Mouse (Mus musculus) neural tube, embryonic 12.5 days (tissue): Measurements from ENCODE around the gene Gga1. TPM values are rescaled to one million over a fixed set of nuclear protein-coding genes. Genes with fewer than 3 reads are reported as not detected.
A peak's percentile ranks its signal among the peaks of the same experiment; 100 is the strongest.
"Not testable (repeated sequence)": the region's sequence is repeated elsewhere in the genome, so short reads cannot be mapped to it uniquely, and the experiment has no call there.

ENCODE experiments used
- ATAC-seq: fragments of 200-750 bp; cut with Nextera tagmentation; 2 replicates; pipeline ENCODE4 v1.8.0; 2017; ENCODE audit warnings: low read depth, mild to moderate bottlenecking, moderate TSS enrichment, moderate library complexity; ENCODE audit not compliant: low FRiP score
- H3K27ac ChIP-seq: fragments of 300-500 bp; sonication (generic); 2 replicates; pipeline ENCODE4 v1.5.1; 2016
- H3K27me3 ChIP-seq: fragments of 300-500 bp; sonication (generic); replicated peaks from 2 replicates; pipeline ENCODE4 v1.6.1; 2016; ENCODE audit warnings: mild to moderate bottlenecking
- H3K36me3 ChIP-seq: fragments of 300-500 bp; sonication (generic); 2 replicates; pipeline ENCODE4 v1.6.1; 2016; ENCODE audit warnings: mild to moderate bottlenecking
- H3K4me1 ChIP-seq: fragments of 300-500 bp; sonication (generic); 2 replicates; pipeline ENCODE4 v1.6.1; 2016
- H3K4me2 ChIP-seq: fragments of 300-500 bp; sonication (generic); replicated peaks from 2 replicates; pipeline ENCODE4 v1.6.1; 2016; ENCODE audit warnings: mild to moderate bottlenecking
- H3K4me3 ChIP-seq: fragments of 300-500 bp; sonication (generic); 2 replicates; pipeline ENCODE4 v1.5.1; 2016
- H3K9ac ChIP-seq: fragments of 300-500 bp; sonication (generic); 2 replicates; pipeline ENCODE4 v1.6.1; 2016; ENCODE audit warnings: mild to moderate bottlenecking
- H3K9me3 ChIP-seq: fragments of 300-500 bp; sonication (generic); 2 replicates; pipeline ENCODE4 v1.6.1; 2016; ENCODE audit warnings: mild to moderate bottlenecking
- WGBS: fragments of 180-500 bp; shearing (Covaris S2); methylation state at CpG from one replicate; pipeline ENCODE4 v1.1.7; 2016; 5-methylcytosine and 5-hydroxymethylcytosine counted together
- polyA plus RNA-seq: library from polyadenylated mRNA; unstranded; fragments of >200 nt; fragmentation: Nextera tagmentation; extraction: Ambion mirVana; gene quantifications from 2 replicates; pipeline ENCODE4 v1.2.1, GENCODE M21; 2016

Gga1 gene
- polyA plus RNA-seq, 1 experiment from 2014 or later, result 57.5 TPM

GRCm38 (mm10) chr15:78839744-78840143, 37.2 kb upstream of the Gga1 start:
- H3K9ac ChIP-seq, result no peak overlapping the region
- no peaks in the 10 kb centered on the region for H3K9me3 ChIP-seq
- peak; percentile 51; the same call in 1 of the 2 replicates for ATAC-seq
- no peaks in the 10 kb centered on the region for H3K36me3 ChIP-seq
- H3K4me1 ChIP-seq, result peaks cover 53% of the 10 kb centered on the region
- H3K27ac ChIP-seq, result peak overlapping the region; percentile 57; the same call in 1 of the 2 replicates
- H3K4me2 ChIP-seq, result peak overlapping the region; percentile 34
- no peak overlapping the region for H3K4me3 ChIP-seq
- WGBS, result 0% methylated on average over 2 of the region's 2 CpGs
- H3K27me3 ChIP-seq, result peaks cover 24% of the 10 kb centered on the region

GRCm38 (mm10) chr15:78840241-78840640, 36.7 kb upstream of the Gga1 start:
- peaks cover 56% of the 10 kb centered on the region for H3K4me1 ChIP-seq
- 39% methylated on average over 3 of the region's 3 CpGs for WGBS
- no peak overlapping the region for H3K4me3 ChIP-seq
- H3K36me3 ChIP-seq, result no peaks in the 10 kb centered on the region
- no peak overlapping the region for H3K27ac ChIP-seq
- no peak overlapping the region for H3K9ac ChIP-seq
- no peaks in the 10 kb centered on the region for H3K9me3 ChIP-seq
- H3K4me2 ChIP-seq, result no peak overlapping the region; the same call in 1 of the 2 replicates
- H3K27me3 ChIP-seq, result peaks cover 24% of the 10 kb centered on the region
- ATAC-seq, result no peak

GRCm38 (mm10) chr15:78840751-78841150, 36.2 kb upstream of the Gga1 start:
- ATAC-seq, result no peak
- Histone ChIP-seq H3K9me3 (no peaks in the 10 kb centered on the region), H3K36me3 (no peaks in the 10 kb centered on the region), H3K4me1 (peaks cover 56% of the 10 kb centered on the region), H3K27me3 (peaks cover 24% of the 10 kb centered on the region), H3K27ac (no peak overlapping the region), H3K4me2 (0 out of 2 replicates have a peak overlapping the region, but pooled peaks have one; percentile 9), H3K9ac (no peak overlapping the region), H3K4me3 (no peak overlapping the region)
- WGBS, result 41% methylated on average over 11 of the region's 11 CpGs

GRCm38 (mm10) chr15:78841161-78841790, 35.7 kb upstream of the Gga1 start:
- Histone ChIP-seq H3K27me3 (peaks cover 24% of the 10 kb centered on the region), H3K9ac (no peak overlapping the region), H3K4me2 (0 out of 2 replicates have a peak overlapping the region, but pooled peaks have one; percentile 9), H3K4me3 (no peak overlapping the region), H3K36me3 (no peaks in the 10 kb centered on the region), H3K9me3 (no peaks in the 10 kb centered on the region), H3K27ac (no peak overlapping the region), H3K4me1 (peaks cover 52% of the 10 kb centered on the region)
- ATAC-seq, result no peak
- WGBS, result 42% methylated on average over 6 of the region's 6 CpGs

- no peaks in the 10 kb centered on the region for H3K9me3 ChIP-seq
- H3K9ac ChIP-seq, result peak within 1 kb of the TSS; percentile 65
- no peak within 1 kb of the TSS; the same call in 1 of the 2 replicates for H3K27ac ChIP-seq
- H3K4me2 ChIP-seq, result peak within 1 kb of the TSS; percentile 83
- WGBS, result 1% methylated on average over 86 of the region's 86 CpGs
- no peaks in the 10 kb centered on the region for H3K36me3 ChIP-seq
- ATAC-seq, result no peak
- peaks cover 28% of the 10 kb centered on the region for H3K27me3 ChIP-seq
- H3K4me1 ChIP-seq, result peaks cover 52% of the 10 kb centered on the region
- H3K4me3 ChIP-seq, result peak within 1 kb of the TSS; percentile 47
Observed at GRCm38 (mm10) chr15:78842371-78843163, 34.4 kb upstream of the Gga1 start, which contains the start of gene Cdc42ep1. TSS of gene Cdc42ep1 (plus strand) at chr15:78842624.

- H3K27ac ChIP-seq, result no peak overlapping the region
- 40% methylated on average over 21 of the region's 21 CpGs for WGBS
- H3K27me3 ChIP-seq, result peaks cover 28% of the 10 kb centered on the region
- H3K4me2 ChIP-seq, result peak overlapping the region; percentile 83
- H3K4me1 ChIP-seq, result peaks cover 49% of the 10 kb centered on the region
- H3K9me3 ChIP-seq, result no peaks in the 10 kb centered on the region
- H3K9ac ChIP-seq, result no peak overlapping the region
- no peaks in the 10 kb centered on the region for H3K36me3 ChIP-seq
- no peak for ATAC-seq
- peak overlapping the region; percentile 47 for H3K4me3 ChIP-seq
Observed at GRCm38 (mm10) chr15:78843581-78844469, 33.2 kb upstream of the Gga1 start.

- Histone ChIP-seq H3K9me3 (no peaks in the 10 kb centered on the region), H3K27me3 (peaks cover 33% of the 10 kb centered on the region), H3K36me3 (no peaks in the 10 kb centered on the region), H3K4me2 (peak overlapping the region; percentile 5), H3K4me1 (peaks cover 39% of the 10 kb centered on the region), H3K9ac (no peak overlapping the region), H3K27ac (no peak overlapping the region), H3K4me3 (no peak overlapping the region)
- no peak for ATAC-seq
- WGBS, result 29% methylated on average over 9 of the region's 9 CpGs
Observed at GRCm38 (mm10) chr15:78844791-78845190, 32.2 kb upstream of the Gga1 start.

- Histone ChIP-seq H3K4me1 (peaks cover 34% of the 10 kb centered on the region), H3K27me3 (peaks cover 35% of the 10 kb centered on the region)
- WGBS, result 79% methylated on average over 11 of the region's 11 CpGs
Observed at GRCm38 (mm10) chr15:78845321-78845720, 31.7 kb upstream of the Gga1 start.

GRCm38 (mm10) chr15:78845867-78846266, 31.1 kb upstream of the Gga1 start:
- 89% methylated on average over 8 of the region's 8 CpGs for WGBS
- Histone ChIP-seq H3K4me2 (no peak overlapping the region; the same call in 1 of the 2 replicates), H3K4me3 (no peak overlapping the region), H3K9me3 (no peaks in the 10 kb centered on the region), H3K27me3 (peaks cover 35% of the 10 kb centered on the region), H3K27ac (no peak overlapping the region), H3K36me3 (no peaks in the 10 kb centered on the region), H3K9ac (no peak overlapping the region), H3K4me1 (peaks cover 28% of the 10 kb centered on the region)
- ATAC-seq, result no peak

More at GRCm38 (mm10) chr15:78845321-78845720, 31.7 kb upstream of the Gga1 start:
- Histone ChIP-seq H3K27ac (no peak overlapping the region), H3K9me3 (no peaks in the 10 kb centered on the region), H3K4me3 (no peak overlapping the region), H3K36me3 (no peaks in the 10 kb centered on the region), H3K9ac (no peak overlapping the region), H3K4me2 (0 out of 2 replicates have a peak overlapping the region, but pooled peaks have one; percentile 14)
- ATAC-seq, result no peak

- Histone ChIP-seq H3K4me1 (peaks cover 25% of the 10 kb centered on the region), H3K27me3 (peaks cover 35% of the 10 kb centered on the region), H3K4me3 (no peak overlapping the region), H3K27ac (no peak overlapping the region), H3K4me2 (no peak overlapping the region), H3K9me3 (no peaks in the 10 kb centered on the region), H3K9ac (no peak overlapping the region), H3K36me3 (no peaks in the 10 kb centered on the region)
- ATAC-seq, result no peak
- WGBS, result 75% methylated on average over 8 of the region's 8 CpGs
Observed at GRCm38 (mm10) chr15:78846352-78846751, 30.6 kb upstream of the Gga1 start.

- not testable (repeated sequence) for H3K9ac ChIP-seq, ATAC-seq, H3K36me3 ChIP-seq, H3K4me2 ChIP-seq, H3K27ac ChIP-seq, H3K9me3 ChIP-seq, H3K4me3 ChIP-seq
- peaks cover 35% of the 10 kb centered on the region for H3K27me3 ChIP-seq
- H3K4me1 ChIP-seq, result peaks cover 29% of the 10 kb centered on the region
- 92% methylated on average over 7 of the region's 7 CpGs for WGBS
Observed at GRCm38 (mm10) chr15:78846805-78847204, 30.2 kb upstream of the Gga1 start.
